9 mouse cellular contexts compared by ENCODE assay signal in genomic region chr11:106122736-106123135, GRCm38 (mm10). TPM values are rescaled to one million over a fixed set of nuclear protein-coding genes. Genes with fewer than 3 reads are reported as not detected.
DNase-seq lines count a peak whose midpoint lies in the region; ATAC-seq and TF ChIP-seq lines count a peak whose summit lies in the region.
"Had no signal": no experiment of that assay in that cellular context is flagged by ENCODE, and none has a peak within 500 bp of the region (broad histone marks: within the 10 kb centered on the region; RNA-seq: fewer than 3 reads in every experiment).

No protein-coding gene starts in this region.

- H3K27ac ChIP-seq in intestine, embryonic 16.5 days (ENCODE audit: low read length), result peak overlapping the region; percentile 1; the same call in 1 of the 2 replicates
- no peak overlapping the region for H3K27ac ChIP-seq in intestine, postnatal 0 days (ENCODE audit: low read depth, low read length)
- peak overlapping the region; percentile 59 for H3K27ac ChIP-seq in liver, embryonic 11.5 days (ENCODE audit: low read depth, low read length)

- no peaks in the 10 kb centered on the region for H3K4me1 ChIP-seq in intestine, embryonic 16.5 days (ENCODE audit: control insufficient read depth, insufficient read depth, low read length)
- H3K4me1 ChIP-seq in intestine, postnatal 0 days (replicated peaks; ENCODE audit: control insufficient read depth, insufficient read depth, low read length), result no peaks in the 10 kb centered on the region
- H3K4me1 ChIP-seq in liver, embryonic 11.5 days (replicated peaks; ENCODE audit: control insufficient read depth, insufficient read depth, low read length), result 0 out of 2 replicates have a peak, but pooled peaks cover 6% of the 10 kb centered on the region

- no peak overlapping the region for H3K9ac ChIP-seq in intestine, embryonic 16.5 days (ENCODE audit: low read depth, low read length)
- no peak overlapping the region for H3K9ac ChIP-seq in intestine, postnatal 0 days (ENCODE audit: low read depth, low read length)
- no peak overlapping the region for H3K9ac ChIP-seq in liver, embryonic 11.5 days (ENCODE audit: low read depth, low read length)

- peak; percentile 29 to 64 for DNase-seq in heart, adult 9 months (ENCODE audit: low spot score in 2 of 2)
- no peak for DNase-seq in liver, embryonic 11.5 days (ENCODE audit: low spot score)
- DNase-seq in spleen, adult 18-20 months, result peak; percentile 27 to 47
- no peak for DNase-seq in embryo, embryonic 9.5 days (ENCODE audit: extremely low spot score)
- DNase-seq in right cerebral cortex, postnatal 14 days, result no peak
- no peak for DNase-seq in frontal cortex, postnatal 36 days (ENCODE audit: low spot score in 2 of 2)

- H3K4me3 ChIP-seq in intestine, embryonic 16.5 days (ENCODE audit: low read length), result no peak overlapping the region
- H3K4me3 ChIP-seq in intestine, postnatal 0 days (ENCODE audit: low read depth, low read length), result no peak overlapping the region
- H3K4me3 ChIP-seq in liver, embryonic 11.5 days (ENCODE audit: low read depth, low read length), result no peak overlapping the region

- no peaks in the 10 kb centered on the region for H3K36me3 ChIP-seq in intestine, embryonic 16.5 days (ENCODE audit: control insufficient read depth, insufficient read depth, low read length)
- peaks cover 30% of the 10 kb centered on the region for H3K36me3 ChIP-seq in intestine, postnatal 0 days (ENCODE audit: control insufficient read depth, insufficient read depth)
- peaks cover 6% of the 10 kb centered on the region; the same call in 1 of the 2 replicates for H3K36me3 ChIP-seq in liver, embryonic 11.5 days (ENCODE audit: control insufficient read depth, insufficient read depth, low read length)

- no peak for ATAC-seq in intestine, embryonic 16.5 days
- no peak for ATAC-seq in intestine, postnatal 0 days
- no peak for ATAC-seq in liver, embryonic 11.5 days (replicated peaks; ENCODE audit: low FRiP score)
- ATAC-seq: Patski had no signal

- H3K4me2 ChIP-seq in intestine, embryonic 16.5 days (ENCODE audit: low read depth, low read length), result no peak overlapping the region
- no peak overlapping the region for H3K4me2 ChIP-seq in intestine, postnatal 0 days (replicated peaks; ENCODE audit: low read depth)
- no peak overlapping the region for H3K4me2 ChIP-seq in liver, embryonic 11.5 days

- H3K9me3 ChIP-seq in intestine, embryonic 16.5 days (ENCODE audit: control insufficient read depth, low read length), result no peaks in the 10 kb centered on the region
- no peaks in the 10 kb centered on the region for H3K9me3 ChIP-seq in intestine, postnatal 0 days (ENCODE audit: control insufficient read depth)
- H3K9me3 ChIP-seq in liver, embryonic 11.5 days (ENCODE audit: control insufficient read depth, low read length), result no peaks in the 10 kb centered on the region

- TF ChIP-seq CTCF in intestine, postnatal 0 days (IDR thresholded peaks at IDR 0.05; ENCODE audit: low read depth), result no peak

- no peaks in the 10 kb centered on the region for H3K27me3 ChIP-seq in intestine, embryonic 16.5 days (replicated peaks; ENCODE audit: control insufficient read depth, insufficient read depth, low read length)
- H3K27me3 ChIP-seq in intestine, postnatal 0 days (replicated peaks; ENCODE audit: control insufficient read depth, insufficient read depth, low read length), result no peaks in the 10 kb centered on the region
- no peaks in the 10 kb centered on the region for H3K27me3 ChIP-seq in liver, embryonic 11.5 days (replicated peaks; ENCODE audit: control insufficient read depth, insufficient read depth, low read length)
- H3K27me3 ChIP-seq: Patski had no signal

- 68% methylated on average over 3 of the region's 3 CpGs for WGBS in intestine, embryonic 16.5 days
- 66% methylated on average over 3 of the region's 3 CpGs for whole genome bisulfite sequencing in intestine, postnatal 0 days
- 44% methylated on average over 3 of the region's 3 CpGs for WGBS in liver, embryonic 11.5 days

RNA-seq across cellular contexts. Expression of gene Gm10840, which starts 37.9 kb away (rescaled TPM):
- polyA plus RNA-seq in intestine, embryonic 16.5 days (2015; fragmentation: Nextera tagmentation; extraction: Ambion mirVana), result not detected in 2 replicates
- polyA plus RNA-seq in intestine, postnatal 0 days (2015; fragmentation: Nextera tagmentation; extraction: Ambion mirVana), result not detected in 2 replicates
- not detected in 2 replicates for polyA plus RNA-seq in liver, embryonic 11.5 days (2014; fragmentation: Nextera tagmentation; extraction: Ambion mirVana)
- polyA plus RNA-seq: Patski had no signal

RNA-seq across cellular contexts. Expression of gene Limd2, which starts 37.9 kb away (rescaled TPM):
- 80.1 and 84.3 TPM in 2 replicates for polyA plus RNA-seq in intestine, embryonic 16.5 days (2015; fragmentation: Nextera tagmentation; extraction: Ambion mirVana)
- 32.6 and 34.6 TPM in 2 replicates for polyA plus RNA-seq in intestine, postnatal 0 days (2015; fragmentation: Nextera tagmentation; extraction: Ambion mirVana)
- polyA plus RNA-seq in liver, embryonic 11.5 days (2014; fragmentation: Nextera tagmentation; extraction: Ambion mirVana), result 172 and 182 TPM in 2 replicates

RNA-seq across cellular contexts. Expression of gene Map3k3, which starts 38.3 kb away (rescaled TPM):
- polyA plus RNA-seq in intestine, embryonic 16.5 days (2015; fragmentation: Nextera tagmentation; extraction: Ambion mirVana), result 5.7 and 6.1 TPM in 2 replicates
- polyA plus RNA-seq in intestine, postnatal 0 days (2015; fragmentation: Nextera tagmentation; extraction: Ambion mirVana), result 6.2 and 6.6 TPM in 2 replicates
- polyA plus RNA-seq in liver, embryonic 11.5 days (2014; fragmentation: Nextera tagmentation; extraction: Ambion mirVana), result 12.8 and 17.4 TPM in 2 replicates

RNA-seq across cellular contexts. Expression of gene Taco1, which starts 56.9 kb away (rescaled TPM):
- polyA plus RNA-seq in intestine, embryonic 16.5 days (2015; fragmentation: Nextera tagmentation; extraction: Ambion mirVana), result 14.0 and 17.7 TPM in 2 replicates
- 9.0 and 9.2 TPM in 2 replicates for polyA plus RNA-seq in intestine, postnatal 0 days (2015; fragmentation: Nextera tagmentation; extraction: Ambion mirVana)
- polyA plus RNA-seq in liver, embryonic 11.5 days (2014; fragmentation: Nextera tagmentation; extraction: Ambion mirVana), result 12.8 and 13.8 TPM in 2 replicates

Comparison
In these comparisons a context has a peak if more than half of its experiments do, and no peak if none do; other contexts are left out.
1. DNase-seq: peak in heart, adult 9 months (2 of 2) and spleen, adult 18-20 months (2 of 2); none in liver, embryonic 11.5 days (single experiment), embryo, embryonic 9.5 days (single experiment), right cerebral cortex, postnatal 14 days (single experiment) and frontal cortex, postnatal 36 days (0 of 2).